Mouse (Mus musculus): ENCODE measurements at regions not wholly inside any gene's neighbourhood (a gene's known extent, or its start where the extent isn't known, plus 50 kb on each side); places are given as distances from the start of the nearest gene placed in this dataset.

- TF ChIP-seq GATA4 (IDR thresholded peaks at IDR 0.05; ENCODE audit: insufficient replicate concordance, low read length): no peak
Measured at GRCm38 (mm10) chr12:29187619-29188018, 340.6 kb upstream of the Myt1l start.

GRCm38 (mm10) chr12:29192391-29192790 is 335.8 kb upstream of the Myt1l start:
- TF ChIP-seq GATA4 (IDR thresholded peaks at IDR 0.05; ENCODE audit: insufficient replicate concordance, low read length): no peak

- TF ChIP-seq GATA4 (IDR thresholded peaks at IDR 0.05; ENCODE audit: insufficient replicate concordance, low read length): no peak
Measured at GRCm38 (mm10) chr12:29211946-29212345, 316.2 kb upstream of the Myt1l start.

- TF ChIP-seq GATA4 (IDR thresholded peaks at IDR 0.05; ENCODE audit: insufficient replicate concordance, low read length): no peak
Measured at GRCm38 (mm10) chr12:29213625-29214024, 314.6 kb upstream of the Myt1l start.

- TF ChIP-seq GATA4 (IDR thresholded peaks at IDR 0.05; ENCODE audit: insufficient replicate concordance, low read length): no peak
Measured at GRCm38 (mm10) chr12:29222099-29222498, 306.1 kb upstream of the Myt1l start.

- no peak for TF ChIP-seq GATA4 (IDR thresholded peaks at IDR 0.05; ENCODE audit: insufficient replicate concordance, low read length)
Measured at GRCm38 (mm10) chr12:29226001-29226400, 302.2 kb upstream of the Myt1l start.

- no peak for TF ChIP-seq GATA4 (IDR thresholded peaks at IDR 0.05; ENCODE audit: insufficient replicate concordance, low read length)
Measured at GRCm38 (mm10) chr12:29232492-29233447, 295.4 kb upstream of the Myt1l start.

GRCm38 (mm10) chr12:29236496-29236895 is 291.7 kb upstream of the Myt1l start:
- no peak for TF ChIP-seq GATA4 (IDR thresholded peaks at IDR 0.05; ENCODE audit: insufficient replicate concordance, low read length)

GRCm38 (mm10) chr12:29237516-29237915 is 290.7 kb upstream of the Myt1l start:
- TF ChIP-seq GATA4 (IDR thresholded peaks at IDR 0.05; ENCODE audit: insufficient replicate concordance, low read length): no peak

- no peak for TF ChIP-seq GATA4 (IDR thresholded peaks at IDR 0.05; ENCODE audit: insufficient replicate concordance, low read length)
Measured at GRCm38 (mm10) chr12:29239482-29239881, 288.7 kb upstream of the Myt1l start.

GRCm38 (mm10) chr12:29239975-29240374 is 288.2 kb upstream of the Myt1l start:
- no peak for TF ChIP-seq GATA4 (IDR thresholded peaks at IDR 0.05; ENCODE audit: insufficient replicate concordance, low read length)

- no peak for TF ChIP-seq GATA4 (IDR thresholded peaks at IDR 0.05; ENCODE audit: insufficient replicate concordance, low read length)
Measured at GRCm38 (mm10) chr12:29243087-29243486, 285.1 kb upstream of the Myt1l start.

GRCm38 (mm10) chr12:29246041-29246440 is 282.1 kb upstream of the Myt1l start:
- TF ChIP-seq GATA4 (IDR thresholded peaks at IDR 0.05; ENCODE audit: insufficient replicate concordance, low read length): no peak

- TF ChIP-seq GATA4 (IDR thresholded peaks at IDR 0.05; ENCODE audit: insufficient replicate concordance, low read length): no peak
Measured at GRCm38 (mm10) chr12:29247356-29247755, 280.8 kb upstream of the Myt1l start.

GRCm38 (mm10) chr12:29248459-29248858 is 279.7 kb upstream of the Myt1l start:
- TF ChIP-seq GATA4 (IDR thresholded peaks at IDR 0.05; ENCODE audit: insufficient replicate concordance, low read length): no peak

GRCm38 (mm10) chr12:29256103-29256502 is 272.1 kb upstream of the Myt1l start:
- TF ChIP-seq GATA4 (IDR thresholded peaks at IDR 0.05; ENCODE audit: insufficient replicate concordance, low read length): no peak
